Mouse (Mus musculus): ENCODE results near the gene Ano6.

DNA sequence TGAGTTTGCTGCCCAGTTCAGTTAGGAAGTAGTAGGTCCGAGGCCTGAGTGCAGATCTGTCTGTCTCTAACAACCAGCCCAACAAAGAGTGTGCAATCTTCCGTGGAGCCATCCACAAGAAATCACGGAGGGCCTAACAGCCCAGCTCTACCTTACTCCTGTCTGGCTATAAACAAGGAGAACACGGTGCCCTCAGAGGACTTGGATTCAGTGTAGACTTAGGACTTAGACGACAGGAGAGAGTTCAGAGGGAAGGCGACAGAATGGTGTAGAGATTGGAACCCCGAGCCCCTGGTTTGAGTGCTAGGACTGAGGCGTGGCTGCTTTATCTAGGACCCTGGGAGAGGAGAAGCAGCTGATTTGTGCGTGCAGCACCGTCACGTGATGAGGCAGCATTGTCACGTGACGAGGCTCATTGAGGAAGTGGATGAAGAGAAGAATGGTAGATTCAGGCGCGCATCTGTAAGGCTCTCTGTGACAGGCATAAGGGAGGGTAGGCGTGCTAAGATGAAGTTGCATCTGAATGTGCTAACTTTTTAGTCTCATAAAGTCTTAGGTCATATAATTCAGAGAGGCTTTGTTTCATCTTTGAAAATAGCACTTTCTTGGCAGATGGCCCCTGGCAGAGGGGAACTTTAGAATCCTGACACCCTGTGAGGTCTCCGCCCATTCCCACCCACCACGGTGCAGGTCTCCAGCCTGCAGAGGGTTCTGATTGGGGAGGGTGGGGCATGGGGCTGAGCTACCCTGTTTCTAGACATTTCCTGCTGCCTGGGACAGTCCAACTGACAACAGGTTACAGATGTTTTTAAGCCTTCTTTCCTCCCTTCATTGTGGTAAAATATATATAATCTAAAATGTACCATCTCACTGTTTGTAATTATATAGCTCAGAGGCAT, 59.1 kb downstream of the Ano6 start:
- TF ChIP-seq POLR2A (IDR thresholded peaks at IDR 0.05; ENCODE audit: insufficient read length, low read depth) (no peak), E2F4 (IDR thresholded peaks at IDR 0.05; ENCODE audit: insufficient read depth) (no peak), MYOD1 (IDR thresholded peaks at IDR 0.05; ENCODE audit: control insufficient read depth in 1 of 3, insufficient read length in 2 of 3, low read depth in 2 of 3) (no peak)

All from myocyte (in vitro differentiated cells).